Mouse (Mus musculus): Measurements from ENCODE around the gene Pde10a.

- TF ChIP-seq CTCF (IDR thresholded peaks at IDR 0.05; ENCODE audit: low read depth) (no peak), EP300 (IDR thresholded peaks at IDR 0.05; ENCODE audit: low read depth) (no peak)
These were observed 362.9 kb downstream of the Pde10a start for GRCm38 (mm10) chr17:8888105-8888504.

All from heart, postnatal 0 days (tissue).